Mouse (Mus musculus) neural tube, embryonic 14.5 days (tissue): Measurements from ENCODE around the gene Ndufaf5. TPM values are rescaled to one million over a fixed set of nuclear protein-coding genes. Genes with fewer than 3 reads are reported as not detected.

Source experiments
- ATAC-seq: fragments of 200-750 bp; cut with Nextera tagmentation; 2 replicates; pipeline ENCODE4 v1.8.0; 2017; ENCODE audit warnings: low read depth, mild to moderate bottlenecking, moderate TSS enrichment, moderate library complexity
- H3K27ac ChIP-seq: fragments of 300-500 bp; sonication (generic); 2 replicates; pipeline ENCODE4 v1.5.1; 2014; ENCODE audit warnings: low read depth, mild to moderate bottlenecking, control low read depth, low read length, moderate library complexity, mixed read lengths
- H3K27me3 ChIP-seq: fragments of 300-500 bp; sonication (generic); 2 replicates; pipeline ENCODE4 v1.6.1; 2014; ENCODE audit warnings: low read length; ENCODE audit not compliant: control insufficient read depth, insufficient read depth
- H3K36me3 ChIP-seq: fragments of 300-500 bp; sonication (generic); 2 replicates; pipeline ENCODE4 v1.6.1; 2014; ENCODE audit warnings: low read length, mixed read lengths; ENCODE audit not compliant: control insufficient read depth, insufficient read depth
- H3K4me1 ChIP-seq: fragments of 300-500 bp; sonication (generic); 2 replicates; pipeline ENCODE4 v1.6.1; 2014; ENCODE audit warnings: low read length; ENCODE audit not compliant: control insufficient read depth, insufficient read depth
- H3K4me2 ChIP-seq: fragments of 300-500 bp; sonication (generic); 2 replicates; pipeline ENCODE4 v1.6.1; 2014; ENCODE audit warnings: mild to moderate bottlenecking, low read depth, low read length, control low read depth
- H3K4me3 ChIP-seq: fragments of 300-500 bp; sonication (generic); 2 replicates; pipeline ENCODE4 v1.5.1; 2014; ENCODE audit warnings: low read depth, low read length, control low read depth, mixed read lengths
- H3K9ac ChIP-seq: fragments of 300-500 bp; sonication (generic); replicated peaks from 2 replicates; pipeline ENCODE4 v1.6.1; 2014; ENCODE audit warnings: low read depth, mild to moderate bottlenecking, control low read depth, low read length, mixed read lengths
- H3K9me3 ChIP-seq: fragments of 300-500 bp; sonication (generic); 2 replicates; pipeline ENCODE4 v1.6.1; 2016; ENCODE audit warnings: low read length; ENCODE audit not compliant: control insufficient read depth
- WGBS: fragments of 180-500 bp; shearing (Covaris S2); extraction: QIAGEN DNeasy Blood & Tissue Kit; methylation state at CpG from one replicate; pipeline ENCODE4 v1.1.7; 2014; 5-methylcytosine and 5-hydroxymethylcytosine counted together
- polyA plus RNA-seq: library from polyadenylated mRNA; unstranded; fragments of >200 nt; fragmentation: Nextera tagmentation; extraction: Ambion mirVana; gene quantifications from 2 replicates; pipeline ENCODE4 v1.2.1, GENCODE M21; 2014

Ndufaf5 gene
- polyA plus RNA-seq, 1 experiment from 2014 or later: 63.3 TPM

DNA sequence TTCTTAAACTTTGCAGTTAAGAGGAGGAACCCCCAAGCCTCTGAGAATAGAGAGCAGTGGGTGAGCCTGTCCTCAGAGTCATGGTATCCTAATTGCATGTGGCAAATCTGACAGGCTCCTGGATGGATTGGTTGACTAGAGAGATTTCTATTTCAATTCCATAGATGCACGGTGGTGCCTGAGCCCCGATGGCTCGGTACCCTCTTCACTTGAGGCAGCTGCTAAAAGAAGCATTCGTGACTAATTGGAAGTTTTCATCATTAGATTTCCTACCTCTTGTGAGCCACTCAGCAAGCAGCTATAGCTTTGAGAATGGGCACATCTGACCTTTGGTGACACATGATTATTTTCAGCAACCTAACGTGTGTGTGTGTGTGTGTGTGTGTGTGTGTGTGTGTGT, 71.9 kb downstream of the Ndufaf5 start:
- no peaks in the 10 kb centered on the region for H3K27me3 ChIP-seq
- H3K27ac ChIP-seq: no peak overlapping the region
- no peaks in the 10 kb centered on the region for H3K4me1 ChIP-seq
- H3K4me2 ChIP-seq: no peak overlapping the region
- H3K36me3 ChIP-seq: no peaks in the 10 kb centered on the region
- no peak for ATAC-seq
- no peak overlapping the region for H3K9ac ChIP-seq
- no peaks in the 10 kb centered on the region for H3K9me3 ChIP-seq
- no peak overlapping the region for H3K4me3 ChIP-seq
- 68% methylated on average over 5 of the region's 5 CpGs for WGBS

DNA sequence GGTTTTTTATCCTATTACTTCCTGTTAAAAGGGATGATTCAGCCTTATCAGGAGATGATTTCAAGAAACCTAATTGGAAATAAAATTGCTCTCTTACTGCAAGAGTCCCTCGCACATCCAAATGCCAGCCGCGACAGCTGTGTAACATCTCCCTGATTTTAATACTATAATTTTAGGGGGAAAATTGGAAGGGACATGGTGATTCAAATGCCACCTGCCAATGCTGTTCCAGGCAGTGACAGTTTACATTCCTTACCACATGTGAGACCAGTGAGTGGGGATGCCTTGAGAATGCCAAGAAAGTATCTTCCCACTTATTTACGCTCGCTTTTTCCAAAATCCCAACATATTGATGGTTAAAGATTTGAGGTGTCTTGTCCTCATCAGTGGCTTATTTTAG, 72.7 kb downstream of the Ndufaf5 start:
- Histone ChIP-seq H3K36me3 (no peaks in the 10 kb centered on the region), H3K27me3 (no peaks in the 10 kb centered on the region), H3K4me3 (no peak overlapping the region), H3K4me1 (no peaks in the 10 kb centered on the region), H3K9ac (no peak overlapping the region), H3K27ac (no peak overlapping the region), H3K9me3 (no peaks in the 10 kb centered on the region), H3K4me2 (no peak overlapping the region)
- WGBS: 92% methylated on average over 5 of the region's 5 CpGs
- ATAC-seq: no peak

Other genes with a start within 250 kb of the Ndufaf5 start
- gene Tasp1, start 103.8 kb upstream of the Ndufaf5 start, polyA plus RNA-seq: 19.0 and 21.9 TPM in 2 replicates
- gene Gm17374, start 18.6 kb upstream of the Ndufaf5 start, polyA plus RNA-seq: not detected in 2 replicates
- gene Esf1, start 85 bp upstream of the Ndufaf5 start, polyA plus RNA-seq: 17.6 and 21.4 TPM in 2 replicates
- not detected in 2 replicates for gene Sel1l2, start 219.1 kb downstream of the Ndufaf5 start, polyA plus RNA-seq
- 65.9 and 71.6 TPM in 2 replicates for gene Macrod2, start 224.7 kb downstream of the Ndufaf5 start, polyA plus RNA-seq